Mouse (Mus musculus): Measurements from ENCODE around the gene Slco6c1.

Gene Slco6c1

DNA sequence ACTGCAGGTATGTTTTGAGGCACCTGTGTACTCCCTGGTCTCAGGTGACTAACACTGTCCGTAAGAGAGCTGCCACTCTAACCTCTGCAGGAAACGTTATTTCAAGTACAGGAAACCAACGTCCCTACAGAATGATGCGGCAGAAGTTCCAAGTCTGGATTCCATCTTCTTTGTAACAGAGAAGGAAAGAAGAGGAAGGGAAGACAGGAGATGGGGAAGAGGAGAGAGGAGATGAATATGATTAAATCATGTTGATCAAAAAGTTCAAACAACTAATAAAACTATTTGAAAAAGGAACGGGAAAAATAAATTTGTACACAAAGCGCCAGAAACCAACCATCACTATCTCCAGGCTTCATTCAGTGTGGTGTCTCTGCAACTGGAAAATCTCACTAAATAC is at the start of gene Slco6c1:
TSS of gene Slco6c1 (minus strand) at position 101 of the 400 bp plus-strand sequence.
- no peak for DNase-seq (ENCODE audit: low read depth, low spot score)

DNA sequence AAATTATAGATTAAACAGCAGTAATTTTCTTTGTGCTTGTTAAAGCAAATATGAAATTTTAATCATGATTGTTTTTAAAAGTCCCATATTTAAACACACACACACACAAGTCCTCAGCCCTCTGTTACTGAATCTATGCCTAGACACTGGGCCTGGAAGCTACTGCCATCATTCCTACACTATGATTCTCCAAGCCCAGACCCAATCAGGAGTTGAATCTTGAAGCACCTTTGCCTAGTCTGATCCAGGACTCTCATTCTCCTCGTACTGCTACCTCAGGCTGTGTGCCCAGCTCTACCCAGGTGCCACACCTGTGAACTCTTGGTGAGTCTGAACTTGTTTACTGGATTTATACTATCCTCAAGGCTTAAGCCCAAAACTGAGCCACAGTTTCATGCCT is 89.1 kb downstream of the Slco6c1 start:
- DNase-seq (ENCODE audit: low read depth, low spot score) = no peak

DNA sequence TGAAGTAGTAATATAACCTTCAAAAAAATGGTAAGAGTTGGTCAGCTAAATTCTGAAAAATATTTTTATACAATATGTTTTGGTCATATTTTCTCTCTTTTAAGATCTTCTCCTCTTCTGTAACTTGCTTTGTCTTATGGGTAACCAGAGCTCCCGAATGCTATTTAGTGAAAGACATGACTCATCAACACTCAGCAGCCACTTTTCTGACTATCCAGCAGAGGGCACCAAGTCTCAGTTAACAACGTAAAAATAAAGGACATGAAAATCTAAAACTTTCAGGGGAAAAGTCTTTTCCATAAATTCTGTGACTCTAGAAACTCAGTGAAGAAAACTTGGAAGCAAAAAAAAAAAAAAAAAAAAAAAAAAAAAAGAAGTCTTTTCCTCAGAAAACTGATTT is 89.6 kb downstream of the Slco6c1 start:
- DNase-seq (ENCODE audit: low read depth, low spot score) = no peak

GRCm38 (mm10) chr1:97037955-97038354 is 90.1 kb downstream of the Slco6c1 start:
- no peak for DNase-seq (ENCODE audit: low read depth, low spot score)

GRCm38 (mm10) chr1:97021388-97021787 is 106.7 kb downstream of the Slco6c1 start:
- no peak for DNase-seq (ENCODE audit: low read depth, low spot score)

DNA sequence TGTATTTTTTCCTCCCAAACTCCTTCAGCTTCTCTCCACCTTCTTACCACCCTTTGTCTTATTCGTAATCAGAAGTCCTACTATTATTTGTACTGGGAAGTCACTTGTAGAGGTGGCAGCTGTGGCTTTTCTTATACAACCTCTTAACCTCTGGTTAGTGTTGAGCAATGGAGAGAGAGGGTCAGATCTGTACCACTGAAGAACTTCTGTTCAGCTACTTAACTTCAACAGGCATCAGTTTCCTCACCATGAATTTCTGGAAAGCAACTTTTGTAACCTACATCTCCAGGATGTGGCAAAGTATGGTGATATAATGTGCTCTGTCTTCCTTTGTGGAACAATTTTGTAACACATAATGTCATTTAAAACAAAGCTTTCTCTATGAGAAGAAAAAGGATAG is 108.7 kb downstream of the Slco6c1 start:
- DNase-seq (ENCODE audit: low read depth, low spot score) = no peak

GRCm38 (mm10) chr1:97018978-97019377 is 109.1 kb downstream of the Slco6c1 start:
- no peak for DNase-seq (ENCODE audit: low read depth, low spot score)

Measured in c-Kit-negative CD71-positive TER-119-positive erythroid progenitor cells, embryonic 14.5 days (primary cell).